Comparison of ENCODE assay signal across 21 mouse cellular contexts in genomic region chr5:103836148-103836784, GRCm38 (mm10).
DNase-seq lines count a peak whose midpoint lies in the region; ATAC-seq lines count a peak whose summit lies in the region.
"Had no signal": no experiment of that assay in that cellular context is flagged by ENCODE, and none has a peak within 500 bp of the region (broad histone marks: within the 10 kb centered on the region; RNA-seq: fewer than 3 reads in every experiment).

No protein-coding gene starts in this region.

- no peak for DNase-seq in limb, embryonic 10.5 days (ENCODE audit: low spot score)
- DNase-seq in kidney, adult 11 months = peak; percentile 92
- peak; percentile 79 to 87 for DNase-seq in kidney, postnatal 36 days
- no peak for DNase-seq in spleen, adult 18-20 months
- no peak for DNase-seq in right cerebral cortex, postnatal 4 days
- no peak for DNase-seq in ovary, postnatal 10 days (ENCODE audit: low spot score)
- DNase-seq: cerebellum, adult 18-20 months; cerebellum, postnatal 25 days; gastrocnemius, postnatal 10 days; heart, postnatal 36 days; lung, adult 18-20 months; retina, postnatal 1 day had no signal

- WGBS in limb, embryonic 12.5 days = 60% methylated on average over 10 of the region's 11 CpGs
- WGBS in limb, embryonic 10.5 days = 69% methylated on average over 10 of the region's 11 CpGs
- whole genome bisulfite sequencing in kidney, embryonic 15.5 days = 42% methylated on average over 10 of the region's 11 CpGs

- no peak overlapping the region for H3K9ac ChIP-seq in limb, embryonic 12.5 days (replicated peaks)
- no peak overlapping the region for H3K9ac ChIP-seq in kidney, embryonic 15.5 days
- H3K9ac ChIP-seq: embryonic facial prominence, embryonic 15.5 days; forebrain, embryonic 15.5 days; hindbrain, embryonic 13.5 days; midbrain, embryonic 13.5 days had no signal

- H3K27me3 ChIP-seq in limb, embryonic 12.5 days = no peaks in the 10 kb centered on the region
- H3K27me3 ChIP-seq in limb, embryonic 10.5 days (ENCODE audit: low read depth, poor library complexity, severe bottlenecking) = no peaks in the 10 kb centered on the region
- no peaks in the 10 kb centered on the region for H3K27me3 ChIP-seq in kidney, embryonic 15.5 days
- H3K27me3 ChIP-seq: embryonic facial prominence, embryonic 15.5 days; forebrain, embryonic 15.5 days; hindbrain, embryonic 13.5 days; midbrain, embryonic 13.5 days had no signal

- no peak overlapping the region for H3K4me2 ChIP-seq in limb, embryonic 12.5 days
- no peak overlapping the region for H3K4me2 ChIP-seq in kidney, embryonic 15.5 days
- H3K4me2 ChIP-seq: embryonic facial prominence, embryonic 15.5 days; forebrain, embryonic 15.5 days; hindbrain, embryonic 13.5 days; liver, embryonic 11.5 days; midbrain, embryonic 13.5 days had no signal

- H3K27ac ChIP-seq in limb, embryonic 12.5 days = peak overlapping the region; percentile 12; the same call in 1 of the 2 replicates
- no peak overlapping the region for H3K27ac ChIP-seq in limb, embryonic 10.5 days
- H3K27ac ChIP-seq in kidney, embryonic 15.5 days = peak overlapping the region; percentile 85
- H3K27ac ChIP-seq: embryonic facial prominence, embryonic 15.5 days; hindbrain, embryonic 13.5 days; midbrain, embryonic 13.5 days had no signal

- H3K4me3 ChIP-seq in limb, embryonic 12.5 days (replicated peaks) = no peak overlapping the region
- H3K4me3 ChIP-seq in limb, embryonic 10.5 days = no peak overlapping the region
- no peak overlapping the region for H3K4me3 ChIP-seq in kidney, embryonic 15.5 days (replicated peaks)
- H3K4me3 ChIP-seq: embryonic facial prominence, embryonic 15.5 days; forebrain, embryonic 15.5 days; hindbrain, embryonic 13.5 days; midbrain, embryonic 13.5 days had no signal

- no peaks in the 10 kb centered on the region for H3K9me3 ChIP-seq in limb, embryonic 12.5 days
- H3K9me3 ChIP-seq in limb, embryonic 10.5 days (replicated peaks) = no peaks in the 10 kb centered on the region
- H3K9me3 ChIP-seq in kidney, embryonic 15.5 days (replicated peaks) = no peaks in the 10 kb centered on the region
- H3K9me3 ChIP-seq: embryonic facial prominence, embryonic 15.5 days; forebrain, embryonic 15.5 days; hindbrain, embryonic 13.5 days; midbrain, embryonic 13.5 days had no signal

- H3K36me3 ChIP-seq in limb, embryonic 12.5 days = peaks cover 25% of the 10 kb centered on the region
- H3K36me3 ChIP-seq in limb, embryonic 10.5 days = peaks cover 15% of the 10 kb centered on the region
- peaks cover 34% of the 10 kb centered on the region for H3K36me3 ChIP-seq in kidney, embryonic 15.5 days
- H3K36me3 ChIP-seq: forebrain, embryonic 15.5 days had no signal

- no peak for ATAC-seq in limb, embryonic 12.5 days (ENCODE audit: insufficient number of reproducible peaks, insufficient read depth, low FRiP score, low TSS enrichment, low read depth)
- ATAC-seq in kidney, embryonic 15.5 days (replicated peaks; ENCODE audit: low FRiP score) = peak; percentile 91
- ATAC-seq: activated CD4-positive, CD25-positive, alpha-beta regulatory T cell, adult 4 months; forebrain, embryonic 15.5 days; inflammation-experienced regulatory T-cells, adult 6 months had no signal

- peaks cover 25% of the 10 kb centered on the region for H3K4me1 ChIP-seq in limb, embryonic 12.5 days (replicated peaks)
- peaks cover 27% of the 10 kb centered on the region for H3K4me1 ChIP-seq in limb, embryonic 10.5 days
- H3K4me1 ChIP-seq in kidney, embryonic 15.5 days = peaks cover 40% of the 10 kb centered on the region

Comparison
In these comparisons a context has a peak if more than half of its experiments do, and no peak if none do; other contexts are left out.
1. DNase-seq: peak in kidney, adult 11 months (single experiment) and kidney, postnatal 36 days (2 of 2); none in limb, embryonic 10.5 days (single experiment), spleen, adult 18-20 months (0 of 2), right cerebral cortex, postnatal 4 days (single experiment) and ovary, postnatal 10 days (single experiment).